Mouse (Mus musculus) MEL (cell line): ENCODE measurements around the gene Adgrg7.

Source experiments
- BHLHE40 ChIP-seq: IDR thresholded peaks from 2 replicates; pipeline ENCODE4 v1.6.1; 2012; ENCODE audit warnings: low read depth, mild to moderate bottlenecking, inconsistent platforms, low read length, improper control_type of control experiment, borderline replicate concordance
- CHD1 ChIP-seq: IDR thresholded peaks from 2 replicates; pipeline ENCODE4 v1.6.1; 2012; ENCODE audit warnings: low read depth, mild to moderate bottlenecking, inconsistent platforms, low read length, improper control_type of control experiment
- CTCF ChIP-seq, 3 experiments: IDR thresholded peaks in 2 of 3; conservative IDR thresholded peaks in 1 of 3; 2 replicates each; pipeline ENCODE4 v1.5.1; 2011 to 2012; ENCODE audit warnings: low read length in 3 of 3, low read depth in 2 of 3, mild to moderate bottlenecking in 2 of 3, improper control_type of control experiment in 1 of 3, inconsistent platforms in 1 of 3, mixed read lengths in 1 of 3, moderate library complexity in 1 of 3; ENCODE audit not compliant: control insufficient read depth in 1 of 3, insufficient read depth in 1 of 3, poor library complexity in 1 of 3, severe bottlenecking in 1 of 3
- E2F4 ChIP-seq: IDR thresholded peaks from 2 replicates; pipeline ENCODE4 v1.6.1; 2011; ENCODE audit warnings: low read depth, low read length, improper control_type of control experiment, borderline replicate concordance
- GATA1 ChIP-seq: IDR thresholded peaks from 2 replicates; pipeline ENCODE4 v1.6.1; 2011; ENCODE audit warnings: low read depth, low read length, improper control_type of control experiment
- MAX ChIP-seq: IDR thresholded peaks from 2 replicates; pipeline ENCODE4 v1.6.1; 2011; ENCODE audit warnings: low read length, improper control_type of control experiment
- MEF2A ChIP-seq: IDR thresholded peaks from 2 replicates; pipeline ENCODE4 v1.6.1; 2014; ENCODE audit warnings: low read depth, mild to moderate bottlenecking, inconsistent platforms, low read length, improper control_type of control experiment; ENCODE audit not compliant: poor library complexity, insufficient replicate concordance, severe bottlenecking; ENCODE audit errors: extremely low read depth
- POLR2AphosphoS2 ChIP-seq: IDR thresholded peaks from 2 replicates; pipeline ENCODE4 v1.6.1; 2011; ENCODE audit warnings: low read length, improper control_type of control experiment
- RAD21 ChIP-seq: IDR thresholded peaks from 2 replicates; pipeline ENCODE4 v1.6.1; 2011; ENCODE audit warnings: mild to moderate bottlenecking, low read depth, low read length, improper control_type of control experiment
- TAL1 ChIP-seq: IDR thresholded peaks from 2 replicates; pipeline ENCODE4 v1.6.1; 2012; ENCODE audit warnings: mild to moderate bottlenecking, inconsistent platforms, low read length, moderate library complexity, mixed read lengths
- TBP ChIP-seq: IDR thresholded peaks from 2 replicates; pipeline ENCODE4 v1.8.0; 2011; ENCODE audit warnings: low read depth, low read length, improper control_type of control experiment
- USF1 ChIP-seq: IDR thresholded peaks from 2 replicates; pipeline ENCODE4 v1.6.1; 2014; ENCODE audit warnings: low read depth, mild to moderate bottlenecking, inconsistent platforms, low read length, improper control_type of control experiment, moderate library complexity
- USF2 ChIP-seq, 2 experiments: IDR thresholded peaks; 2 replicates each; pipeline ENCODE4 v1.6.1; 2011 to 2012; ENCODE audit warnings: improper control_type of control experiment in 2 of 2, low read length in 2 of 2, borderline replicate concordance in 1 of 2, inconsistent platforms in 1 of 2, low read depth in 1 of 2, mild to moderate bottlenecking in 1 of 2; ENCODE audit not compliant: insufficient read depth in 1 of 2

DNA sequence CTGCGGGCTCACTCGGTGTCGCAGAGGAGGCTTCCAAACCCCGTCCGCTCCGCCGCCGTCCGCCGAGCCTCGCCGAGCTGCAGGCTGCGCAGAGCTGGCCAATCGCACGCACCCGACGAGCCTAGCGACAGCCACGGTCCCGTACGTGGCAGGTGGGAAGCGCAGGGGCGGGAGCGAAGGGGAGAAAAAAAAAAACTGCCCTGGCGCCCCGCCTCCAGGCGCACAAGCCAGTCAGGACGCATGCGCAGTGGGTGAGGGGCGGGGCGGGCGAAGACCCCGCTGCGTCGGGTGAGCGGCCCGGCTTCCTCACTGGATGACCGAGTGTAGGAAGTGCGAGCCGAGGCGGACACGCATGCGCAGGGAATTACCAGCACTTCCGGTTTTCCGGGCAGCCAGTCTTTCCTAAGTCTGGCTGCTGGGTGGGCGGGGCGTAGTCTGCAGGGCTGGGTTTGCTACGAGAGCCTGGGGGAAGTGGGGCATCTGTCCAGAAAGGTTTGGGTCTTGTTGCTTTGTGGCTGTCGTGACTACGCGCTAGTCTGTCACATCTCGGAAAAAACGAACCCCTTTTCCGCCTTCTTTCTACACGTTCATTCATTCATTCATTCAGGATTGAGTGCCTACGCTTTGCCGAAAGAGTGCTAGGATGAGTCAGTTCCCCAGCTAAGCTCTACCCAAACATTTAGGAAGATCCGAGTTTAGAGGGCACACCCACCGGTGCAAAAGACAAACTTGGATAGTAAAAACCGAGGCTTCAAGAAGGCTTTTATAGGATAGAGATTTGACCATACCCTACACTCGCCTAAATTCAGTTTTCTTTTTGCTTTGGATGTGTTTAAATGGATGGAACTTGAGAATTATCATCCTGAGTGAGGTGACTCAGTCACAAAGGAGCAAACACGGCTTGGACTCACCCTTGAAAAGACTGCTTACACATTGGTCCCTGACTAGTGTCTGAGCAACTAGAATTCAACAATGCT lies 78.1 kb downstream of the Adgrg7 start, which contains the start of gene Tfg:
- no peak for TF ChIP-seq CTCF (IDR thresholded peaks at IDR 0.05 in 2 of 3, conservative IDR thresholded peaks at IDR 0.05 in 1 of 3; ENCODE audit: control insufficient read depth in 1 of 3, insufficient read depth in 1 of 3, low read depth in 2 of 3, low read length in 3 of 3, poor library complexity in 1 of 3, severe bottlenecking in 1 of 3)
- 0 out of 2 replicates have a peak, but pooled peaks have one; percentile 25 for TF ChIP-seq E2F4
- no peak for TF ChIP-seq RAD21
- no peak for TF ChIP-seq USF2 (IDR thresholded peaks at IDR 0.05; ENCODE audit: borderline replicate concordance in 1 of 2, insufficient read depth in 1 of 2, low read depth in 1 of 2, low read length in 2 of 2)
- TF ChIP-seq TAL1: no peak
- TF ChIP-seq MEF2A: no peak
- no peak; the same call in 1 of the 2 replicates for TF ChIP-seq CHD1
- no peak for TF ChIP-seq BHLHE40
- peak; percentile 32; the same call in 1 of the 2 replicates for TF ChIP-seq MAX
- TF ChIP-seq POLR2AphosphoS2: peak; percentile 81; the same call in 1 of the 2 replicates
- TF ChIP-seq USF1: 0 out of 2 replicates have a peak, but pooled peaks have one; percentile 41
- TF ChIP-seq GATA1: no peak
- TF ChIP-seq TBP: peak; percentile 29; the same call in 1 of the 2 replicates
